Mouse (Mus musculus) hindbrain, embryonic 10.5 days (tissue): ENCODE measurements around the gene Unc5cl. TPM values are rescaled to one million over a fixed set of nuclear protein-coding genes. Genes with fewer than 3 reads are reported as not detected.

ENCODE experiments used
- DNase-seq: peaks from one replicate; pipeline ENCODE4 v3.0.0-alpha.2; 2017; ENCODE audit warnings: low spot score
- H3K27ac ChIP-seq: fragments of 300-500 bp; sonication (generic); 2 replicates; pipeline ENCODE4 v1.5.1; 2016; ENCODE audit warnings: mild to moderate bottlenecking, moderate library complexity
- H3K27me3 ChIP-seq: fragments of 300-500 bp; sonication (generic); 2 replicates; pipeline ENCODE4 v1.6.1; 2016; ENCODE audit warnings: mild to moderate bottlenecking; ENCODE audit not compliant: poor library complexity, insufficient read depth, severe bottlenecking
- H3K36me3 ChIP-seq: fragments of 300-500 bp; sonication (generic); 2 replicates; pipeline ENCODE4 v1.6.1; 2016; ENCODE audit warnings: mild to moderate bottlenecking, moderate library complexity
- H3K4me1 ChIP-seq: fragments of 300-500 bp; sonication (generic); replicated peaks from 2 replicates; pipeline ENCODE4 v1.6.1; 2016; ENCODE audit warnings: mild to moderate bottlenecking
- H3K4me3 ChIP-seq: fragments of 300-500 bp; sonication (generic); 2 replicates; pipeline ENCODE4 v1.5.1; 2016; ENCODE audit warnings: mild to moderate bottlenecking, moderate library complexity
- H3K9me3 ChIP-seq: fragments of 300-500 bp; sonication (generic); 2 replicates; pipeline ENCODE4 v1.6.1; 2016; ENCODE audit warnings: mild to moderate bottlenecking, moderate library complexity
- WGBS: fragments of 180-500 bp; shearing (Covaris S2); methylation state at CpG from one replicate; pipeline ENCODE4 v1.1.7; 2016; 5-methylcytosine and 5-hydroxymethylcytosine counted together
- polyA plus RNA-seq: library from polyadenylated mRNA; unstranded; fragments of >200 nt; fragmentation: Nextera tagmentation; extraction: Ambion mirVana; gene quantifications from 2 replicates; pipeline ENCODE4 v1.2.1, GENCODE M21; 2016

The Unc5cl gene
- polyA plus RNA-seq = 0.07 and 0.56 TPM in 2 replicates

GRCm38 (mm10) chr17:48454688-48455087 lies at the start of gene Unc5cl:
Gene Unc5cl (plus strand): TSS chr17:48454901.
- DNase-seq = no peak
- 63% methylated on average over 11 of the region's 11 CpGs for WGBS
- no peak within 1 kb of the TSS for H3K4me3 ChIP-seq
- peaks cover 34% of the 10 kb centered on the region for H3K4me1 ChIP-seq
- H3K27me3 ChIP-seq = no peaks in the 10 kb centered on the region
- H3K27ac ChIP-seq = no peak within 1 kb of the TSS
- H3K9me3 ChIP-seq = no peaks in the 10 kb centered on the region
- no peaks in the 10 kb centered on the region for H3K36me3 ChIP-seq

GRCm38 (mm10) chr17:48407154-48407553 lies 47.5 kb upstream of the Unc5cl start:
- Histone ChIP-seq H3K4me1 (peaks cover 28% of the 10 kb centered on the region), H3K9me3 (no peaks in the 10 kb centered on the region), H3K4me3 (peak overlapping the region; percentile 90), H3K27me3 (no peaks in the 10 kb centered on the region), H3K27ac (peak overlapping the region; percentile 99), H3K36me3 (peaks cover 26% of the 10 kb centered on the region; the same call in 1 of the 2 replicates)
- no peak for DNase-seq
- WGBS = 89% methylated on average over 4 of the region's 4 CpGs

GRCm38 (mm10) chr17:48407910-48408525 lies 46.7 kb upstream of the Unc5cl start:
- no peaks in the 10 kb centered on the region for H3K27me3 ChIP-seq
- H3K4me1 ChIP-seq = peaks cover 29% of the 10 kb centered on the region
- H3K4me3 ChIP-seq = peak overlapping the region; percentile 90
- 25% methylated on average over 8 of the region's 8 CpGs for WGBS
- H3K36me3 ChIP-seq = peaks cover 28% of the 10 kb centered on the region
- DNase-seq = no peak
- no peaks in the 10 kb centered on the region for H3K9me3 ChIP-seq
- peak overlapping the region; percentile 99 for H3K27ac ChIP-seq

- under 1% methylated on average over 47 of the region's 47 CpGs for WGBS
These were observed 46.0 kb upstream of the Unc5cl start for GRCm38 (mm10) chr17:48408526-48409291.

GRCm38 (mm10) chr17:48409380-48410298 lies 45.1 kb upstream of the Unc5cl start, which contains the start of the genes Nfya and Oard1:
Gene Nfya (minus strand): TSS chr17:48409906.
Gene Oard1 (plus strand): TSS chr17:48410014.
- Histone ChIP-seq H3K4me1 (peaks cover 29% of the 10 kb centered on the region), H3K9me3 (no peaks in the 10 kb centered on the region), H3K36me3 (peaks cover 35% of the 10 kb centered on the region), H3K27ac (peak within 1 kb of the TSS; percentile 99), H3K27me3 (no peaks in the 10 kb centered on the region), H3K4me3 (peak within 1 kb of the TSS; percentile 90)
- DNase-seq = peak; percentile 100
- under 1% methylated on average over 84 of the region's 84 CpGs for WGBS

More at GRCm38 (mm10) chr17:48408526-48409291, 46.0 kb upstream of the Unc5cl start:
- no peaks in the 10 kb centered on the region for H3K9me3 ChIP-seq
- H3K4me1 ChIP-seq = peaks cover 29% of the 10 kb centered on the region
- H3K36me3 ChIP-seq = peaks cover 32% of the 10 kb centered on the region
- no peaks in the 10 kb centered on the region for H3K27me3 ChIP-seq
- peak overlapping the region; percentile 90 for H3K4me3 ChIP-seq
- H3K27ac ChIP-seq = peak overlapping the region; percentile 99
- DNase-seq = peak; percentile 57

- under 1% methylated on average over 13 of the region's 13 CpGs for WGBS
- DNase-seq = no peak
- Histone ChIP-seq H3K27ac (peak overlapping the region; percentile 99), H3K27me3 (no peaks in the 10 kb centered on the region), H3K4me3 (peak overlapping the region; percentile 90), H3K9me3 (no peaks in the 10 kb centered on the region), H3K36me3 (peaks cover 42% of the 10 kb centered on the region), H3K4me1 (peaks cover 29% of the 10 kb centered on the region)
These were observed 44.4 kb upstream of the Unc5cl start for GRCm38 (mm10) chr17:48410299-48410785.

- Histone ChIP-seq H3K4me1 (peaks cover 29% of the 10 kb centered on the region), H3K36me3 (peaks cover 45% of the 10 kb centered on the region), H3K4me3 (peak overlapping the region; percentile 90), H3K27me3 (no peaks in the 10 kb centered on the region), H3K27ac (peak overlapping the region; percentile 99), H3K9me3 (no peaks in the 10 kb centered on the region)
- no peak for DNase-seq
- 71% methylated on average over 8 of the region's 8 CpGs for WGBS
These were observed 43.5 kb upstream of the Unc5cl start for GRCm38 (mm10) chr17:48411241-48411640.

GRCm38 (mm10) chr17:48416011-48416410 lies 38.7 kb upstream of the Unc5cl start:
- 90% methylated on average over 7 of the region's 7 CpGs for WGBS
- H3K36me3 ChIP-seq = peaks cover 73% of the 10 kb centered on the region
- DNase-seq = no peak
- H3K4me3 ChIP-seq = no peak overlapping the region
- H3K27me3 ChIP-seq = no peaks in the 10 kb centered on the region
- peaks cover 12% of the 10 kb centered on the region for H3K4me1 ChIP-seq
- H3K9me3 ChIP-seq = no peaks in the 10 kb centered on the region
- no peak overlapping the region for H3K27ac ChIP-seq

- 91% methylated on average over 14 of the region's 14 CpGs for WGBS
- H3K4me1 ChIP-seq = peaks cover 6% of the 10 kb centered on the region; the same call in 1 of the 2 replicates
- no peak overlapping the region for H3K4me3 ChIP-seq
- peak; percentile 52 for DNase-seq
- no peak overlapping the region for H3K27ac ChIP-seq
- peaks cover 73% of the 10 kb centered on the region for H3K36me3 ChIP-seq
- H3K27me3 ChIP-seq = no peaks in the 10 kb centered on the region
- no peaks in the 10 kb centered on the region for H3K9me3 ChIP-seq
These were observed 38.1 kb upstream of the Unc5cl start for GRCm38 (mm10) chr17:48416425-48417195.

GRCm38 (mm10) chr17:48417521-48417920 lies 37.2 kb upstream of the Unc5cl start:
- H3K27ac ChIP-seq = no peak overlapping the region
- WGBS = 90% methylated on average over 6 of the region's 6 CpGs
- H3K4me1 ChIP-seq = no peaks in the 10 kb centered on the region
- H3K9me3 ChIP-seq = no peaks in the 10 kb centered on the region
- DNase-seq = no peak
- H3K36me3 ChIP-seq = peaks cover 66% of the 10 kb centered on the region
- H3K4me3 ChIP-seq = no peak overlapping the region
- H3K27me3 ChIP-seq = no peaks in the 10 kb centered on the region

- 84% methylated on average over 7 of the region's 7 CpGs for WGBS
- Histone ChIP-seq H3K9me3 (no peaks in the 10 kb centered on the region), H3K4me1 (no peaks in the 10 kb centered on the region), H3K4me3 (no peak overlapping the region), H3K36me3 (peaks cover 61% of the 10 kb centered on the region), H3K27ac (no peak overlapping the region), H3K27me3 (no peaks in the 10 kb centered on the region)
- no peak for DNase-seq
These were observed 36.5 kb upstream of the Unc5cl start for GRCm38 (mm10) chr17:48418174-48418573.

- H3K4me3 ChIP-seq = no peak overlapping the region
- no peak overlapping the region for H3K27ac ChIP-seq
- H3K4me1 ChIP-seq = no peaks in the 10 kb centered on the region
- DNase-seq = no peak
- no peaks in the 10 kb centered on the region for H3K9me3 ChIP-seq
- peaks cover 57% of the 10 kb centered on the region for H3K36me3 ChIP-seq
- WGBS = 92% methylated on average over 1 of the region's 1 CpGs
- H3K27me3 ChIP-seq = no peaks in the 10 kb centered on the region
These were observed 35.9 kb upstream of the Unc5cl start for GRCm38 (mm10) chr17:48418781-48419180.
